9 mouse cellular contexts compared by ENCODE assay signal in genomic region chr11:94127966-94128365, GRCm38 (mm10).
DNase-seq lines count a peak whose midpoint lies in the region; ATAC-seq and TF ChIP-seq lines count a peak whose summit lies in the region.
"Had no signal": no experiment of that assay in that cellular context is flagged by ENCODE, and none has a peak within 500 bp of the region (broad histone marks: within the 10 kb centered on the region; RNA-seq: fewer than 3 reads in every experiment).

No protein-coding gene starts in this region.

- 29% methylated on average over 5 of the region's 5 CpGs for WGBS in lung, adult 2 months

- H3K4me3 ChIP-seq in lung, adult 2 months (replicated peaks; ENCODE audit: extremely low read depth, low read depth, low read length), result no peak overlapping the region
- H3K4me3 ChIP-seq: limb, embryonic 15.5 days had no signal

- H3K4me1 ChIP-seq in lung, adult 2 months (ENCODE audit: control insufficient read depth, insufficient read depth, low read length), result peaks cover 2% of the 10 kb centered on the region; the same call in 1 of the 2 replicates
- H3K4me1 ChIP-seq: limb, embryonic 15.5 days had no signal

- peak; percentile 70 for ATAC-seq in erythroblast, adult 5-6 weeks (replicated peaks; ENCODE audit: low FRiP score, poor library complexity, severe bottlenecking)
- ATAC-seq in neutrophil, adult 5-6 weeks (ENCODE audit: extremely low read depth, insufficient number of reproducible peaks, low FRiP score, poor library complexity, severe bottlenecking), result peak; percentile 70

- no peak for TF ChIP-seq POLR2A in lung, adult 2 months (IDR thresholded peaks at IDR 0.05; ENCODE audit: borderline replicate concordance, extremely low read depth, low read depth, low read length)

- intact Hi-C loops in heart, postnatal 14 days (cut with DNase I), result loop anchor here (2.0 to 5.0 kb wide), 2 partner anchors 99 to 359 kb away; partner anchors contain the start of gene Spata20

- DNase-seq in ES-CJ7 (ENCODE audit: low read depth, low spot score), result peak; percentile 88
- peak; percentile 94 for DNase-seq in brain, adult 2 months (ENCODE audit: low read depth, low spot score)
- DNase-seq in heart, postnatal 14 days, result peak; percentile 78 to 89
- peak; percentile 80 to 88 for DNase-seq in kidney, postnatal 36 days
- peak; percentile 73 for DNase-seq in lung, adult 2 months
- DNase-seq in thymus, postnatal 25 days, result peak; percentile 78

- peak; percentile 95 for TF ChIP-seq CTCF in lung, adult 2 months (IDR thresholded peaks at IDR 0.05; ENCODE audit: insufficient read depth, low read length)
